ENCODE assay signal across 8 mouse cellular contexts in the genomic region with DNA sequence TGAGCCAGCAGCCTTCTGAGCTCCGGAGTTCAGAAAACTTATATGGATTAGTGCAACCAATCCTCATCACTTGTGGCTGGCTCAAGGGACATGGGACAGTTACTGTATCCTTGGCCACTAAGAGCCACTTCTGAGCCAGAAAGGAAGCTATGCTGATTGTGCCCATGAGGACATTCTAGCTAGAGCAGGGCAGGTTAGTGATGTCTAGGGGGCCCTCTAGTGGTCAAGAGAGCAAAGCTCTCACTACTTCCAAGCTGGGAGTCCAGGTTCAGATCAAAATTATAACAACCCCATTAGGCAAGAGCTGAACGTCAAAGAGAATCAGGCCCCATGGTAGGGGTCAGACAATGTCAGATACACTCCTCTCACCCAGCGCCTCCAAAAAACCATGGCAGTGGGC. TPM values are rescaled to one million over a fixed set of nuclear protein-coding genes. Genes with fewer than 3 reads are reported as not detected.
A peak's percentile ranks its signal among the peaks of the same experiment; 100 is the strongest.
DNase-seq lines count a peak whose midpoint lies in the region; ATAC-seq and TF ChIP-seq lines count a peak whose summit lies in the region.

No protein-coding gene starts in this region.

- TF ChIP-seq CTCF in thymus, adult 2 months (IDR thresholded peaks at IDR 0.05; ENCODE audit: borderline replicate concordance, control insufficient read depth, extremely low read depth, insufficient read depth, low read length, poor library complexity): no peak
- TF ChIP-seq CTCF in kidney, adult 2 months (conservative IDR thresholded peaks at IDR 0.05; ENCODE audit: insufficient read depth, insufficient read length, low read depth, low read length): peak; percentile 78

- peak; percentile 45 for DNase-seq in thymus, adult 2 months
- DNase-seq in thymus, adult 18-20 months: no peak
- peak; percentile 47 for DNase-seq in c-Kit-positive CD71-positive TER-119-negative erythroid progenitor cells, embryonic 14.5 days (ENCODE audit: low read depth)
- DNase-seq in kidney, adult 2 months: peak; percentile 66
- peak; percentile 44 for DNase-seq in liver, embryonic 11.5 days (ENCODE audit: low spot score)
- no peak for DNase-seq in testis, postnatal 10 days (ENCODE audit: low spot score)

- H3K4me3 ChIP-seq in thymus, adult 2 months (ENCODE audit: control insufficient read depth, insufficient read depth, low read length): no peak overlapping the region
- H3K4me3 ChIP-seq in forebrain, embryonic 13.5 days: no peak overlapping the region
- H3K4me3 ChIP-seq in kidney, adult 2 months (ENCODE audit: insufficient read depth, low read depth, low read length): no peak overlapping the region
- H3K4me3 ChIP-seq in liver, embryonic 11.5 days (ENCODE audit: low read depth, low read length): no peak overlapping the region
- H3K4me3 ChIP-seq in neural tube, embryonic 13.5 days: no peak overlapping the region

- ATAC-seq in forebrain, embryonic 13.5 days: 0 out of 2 replicates have a peak, but pooled peaks have one; percentile 30
- ATAC-seq in liver, embryonic 11.5 days (replicated peaks; ENCODE audit: low FRiP score): peak; percentile 34; the same call in 1 of the 2 replicates
- ATAC-seq in neural tube, embryonic 13.5 days (ENCODE audit: low read depth): peak; percentile 65; the same call in 1 of the 2 replicates

- H3K27me3 ChIP-seq in thymus, adult 2 months (ENCODE audit: control insufficient read depth, insufficient read depth, low read length): no peaks in the 10 kb centered on the region
- H3K27me3 ChIP-seq in forebrain, embryonic 13.5 days: no peaks in the 10 kb centered on the region
- no peaks in the 10 kb centered on the region for H3K27me3 ChIP-seq in kidney, adult 2 months (replicated peaks; ENCODE audit: control insufficient read depth, insufficient read depth, low read length)
- H3K27me3 ChIP-seq in liver, embryonic 11.5 days (replicated peaks; ENCODE audit: control insufficient read depth, insufficient read depth, low read length): no peaks in the 10 kb centered on the region
- no peaks in the 10 kb centered on the region for H3K27me3 ChIP-seq in neural tube, embryonic 13.5 days

- no peaks in the 10 kb centered on the region for H3K9me3 ChIP-seq in forebrain, embryonic 13.5 days (replicated peaks)
- H3K9me3 ChIP-seq in liver, embryonic 11.5 days (ENCODE audit: control insufficient read depth, low read length): no peaks in the 10 kb centered on the region
- no peaks in the 10 kb centered on the region for H3K9me3 ChIP-seq in neural tube, embryonic 13.5 days

- H3K36me3 ChIP-seq in thymus, adult 2 months (ENCODE audit: control insufficient read depth, insufficient read depth, low read length): no peaks in the 10 kb centered on the region
- H3K36me3 ChIP-seq in forebrain, embryonic 13.5 days (ENCODE audit: poor library complexity, severe bottlenecking): no peaks in the 10 kb centered on the region
- H3K36me3 ChIP-seq in kidney, adult 2 months (ENCODE audit: control insufficient read depth, insufficient read depth, low read length): no peaks in the 10 kb centered on the region
- no peaks in the 10 kb centered on the region for H3K36me3 ChIP-seq in liver, embryonic 11.5 days (ENCODE audit: control insufficient read depth, insufficient read depth, low read length)
- H3K36me3 ChIP-seq in neural tube, embryonic 13.5 days: no peaks in the 10 kb centered on the region

- H3K4me1 ChIP-seq in thymus, adult 2 months (replicated peaks; ENCODE audit: control insufficient read depth, insufficient read depth, low read length): no peaks in the 10 kb centered on the region
- no peaks in the 10 kb centered on the region for H3K4me1 ChIP-seq in forebrain, embryonic 13.5 days
- no peaks in the 10 kb centered on the region for H3K4me1 ChIP-seq in kidney, adult 2 months (ENCODE audit: control insufficient read depth, insufficient read depth, low read length)
- H3K4me1 ChIP-seq in liver, embryonic 11.5 days (replicated peaks; ENCODE audit: control insufficient read depth, insufficient read depth, low read length): no peaks in the 10 kb centered on the region
- H3K4me1 ChIP-seq in neural tube, embryonic 13.5 days (replicated peaks): no peaks in the 10 kb centered on the region

- H3K4me2 ChIP-seq in forebrain, embryonic 13.5 days: no peak overlapping the region
- no peak overlapping the region for H3K4me2 ChIP-seq in liver, embryonic 11.5 days
- H3K4me2 ChIP-seq in neural tube, embryonic 13.5 days: no peak overlapping the region

- H3K27ac ChIP-seq in thymus, adult 2 months (ENCODE audit: control insufficient read depth, insufficient read depth, low read length): no peak overlapping the region
- H3K27ac ChIP-seq in forebrain, embryonic 13.5 days: no peak overlapping the region
- no peak overlapping the region for H3K27ac ChIP-seq in kidney, adult 2 months (ENCODE audit: insufficient read depth, low read depth, low read length)
- no peak overlapping the region for H3K27ac ChIP-seq in liver, embryonic 11.5 days (ENCODE audit: low read depth, low read length)
- no peak overlapping the region for H3K27ac ChIP-seq in neural tube, embryonic 13.5 days (replicated peaks)

- WGBS in thymus, adult 2 months: 40% methylated on average over 3 of the region's 3 CpGs
- WGBS in forebrain, embryonic 13.5 days: 46% methylated on average over 3 of the region's 3 CpGs
- WGBS in kidney, adult 2 months: 38% methylated on average over 3 of the region's 3 CpGs
- 60% methylated on average over 3 of the region's 3 CpGs for WGBS in liver, embryonic 11.5 days
- WGBS in neural tube, embryonic 13.5 days: 45% methylated on average over 3 of the region's 3 CpGs

- no peak for TF ChIP-seq POLR2A in thymus, adult 2 months (IDR thresholded peaks at IDR 0.05; ENCODE audit: control insufficient read depth, extremely low read depth, insufficient read depth, low read length, poor library complexity)
- TF ChIP-seq POLR2A in kidney, adult 2 months (IDR thresholded peaks at IDR 0.05; ENCODE audit: low read depth, low read length): no peak

- no peak overlapping the region for H3K9ac ChIP-seq in forebrain, embryonic 13.5 days
- H3K9ac ChIP-seq in liver, embryonic 11.5 days (ENCODE audit: low read depth, low read length): no peak overlapping the region
- no peak overlapping the region for H3K9ac ChIP-seq in neural tube, embryonic 13.5 days

RNA-seq across cellular contexts. Expression of a gene that starts 33.0 kb away (rescaled TPM):
- 1.7 and 2.1 TPM in 2 replicates for polyA plus RNA-seq in thymus, adult 2 months (2012; rRNA removed)
- 0.25 and 0.26 TPM in 2 replicates for polyA plus RNA-seq in forebrain, embryonic 13.5 days (2015; fragmentation: Nextera tagmentation; extraction: Ambion mirVana)
- 0.41 and 1.3 TPM in 2 replicates for polyA plus RNA-seq in kidney, adult 2 months (2012; rRNA removed)
- not detected in 2 replicates for polyA plus RNA-seq in liver, embryonic 11.5 days (2014; fragmentation: Nextera tagmentation; extraction: Ambion mirVana)
- polyA plus RNA-seq in neural tube, embryonic 13.5 days (2015; fragmentation: Nextera tagmentation; extraction: Ambion mirVana): 0.32 TPM in 1 of 2 replicates, not detected in the other

RNA-seq across cellular contexts. Expression of a gene that starts 37.7 kb away (rescaled TPM):
- 46.8 and 51.1 TPM in 2 replicates for polyA plus RNA-seq in thymus, adult 2 months (2012; rRNA removed)
- 6.6 and 7.3 TPM in 2 replicates for polyA plus RNA-seq in forebrain, embryonic 13.5 days (2015; fragmentation: Nextera tagmentation; extraction: Ambion mirVana)
- polyA plus RNA-seq in kidney, adult 2 months (2012; rRNA removed): 1.8 and 2.4 TPM in 2 replicates
- 10.2 and 11.3 TPM in 2 replicates for polyA plus RNA-seq in liver, embryonic 11.5 days (2014; fragmentation: Nextera tagmentation; extraction: Ambion mirVana)
- polyA plus RNA-seq in neural tube, embryonic 13.5 days (2015; fragmentation: Nextera tagmentation; extraction: Ambion mirVana): 1.9 and 2.5 TPM in 2 replicates

Comparison
In these comparisons a context has a peak if more than half of its experiments do, and no peak if none do; other contexts are left out.
1. DNase-seq: peak in thymus, adult 2 months (single experiment), c-Kit-positive CD71-positive TER-119-negative erythroid progenitor cells, embryonic 14.5 days (single experiment), kidney, adult 2 months (single experiment) and liver, embryonic 11.5 days (single experiment); none in thymus, adult 18-20 months (0 of 2) and testis, postnatal 10 days (single experiment).
2. Peak in every context shown above with its lines, with median percentiles within 50 percentile points of each other: ATAC-seq.